Mouse (Mus musculus) liver, embryonic 14.5 days (tissue): ENCODE data around the gene Krtap16-3. TPM values are rescaled to one million over a fixed set of nuclear protein-coding genes. Genes with fewer than 3 reads are reported as not detected.

Experiments
- ATAC-seq: fragments of 200-750 bp; cut with Nextera tagmentation; 2 replicates; pipeline ENCODE4 v1.8.0; 2017; ENCODE audit warnings: moderate number of reproducible peaks, mild to moderate bottlenecking, moderate library complexity; ENCODE audit not compliant: insufficient read depth
- DNase-seq, 3 experiments: peaks; one replicate each; pipeline ENCODE4 v3.0.0-alpha.2; 2012 to 2013; ENCODE audit warnings: low read depth in 3 of 3, low spot score in 3 of 3
- H3K27ac ChIP-seq: fragments of 300-500 bp; sonication (generic); 2 replicates; pipeline ENCODE4 v1.5.1; 2014; ENCODE audit warnings: moderate library complexity, mild to moderate bottlenecking, control low read depth, inconsistent platforms
- H3K27me3 ChIP-seq: fragments of 300-500 bp; sonication (generic); 2 replicates; pipeline ENCODE4 v1.6.1; 2014; ENCODE audit warnings: mild to moderate bottlenecking, low read length, moderate library complexity; ENCODE audit not compliant: control insufficient read depth, insufficient read depth
- H3K36me3 ChIP-seq: fragments of 300-500 bp; sonication (generic); replicated peaks from 2 replicates; pipeline ENCODE4 v1.6.1; 2014; ENCODE audit warnings: low read depth; ENCODE audit not compliant: control insufficient read depth, insufficient read depth
- H3K4me1 ChIP-seq, 2 experiments: fragments of 200-500 bp in 1 of 2; fragments of 300-500 bp in 1 of 2; sonication (generic) in 1 of 2; replicated peaks; 2 replicates each; pipeline ENCODE4 v1.6.1; 2012 to 2014; ENCODE audit warnings: antibody characterized with exemption in 1 of 2, inconsistent platforms in 1 of 2, low read length in 1 of 2; ENCODE audit not compliant: control insufficient read depth in 2 of 2, insufficient read depth in 2 of 2
- H3K4me2 ChIP-seq: fragments of 300-500 bp; sonication (generic); 2 replicates; pipeline ENCODE4 v1.6.1; 2014; ENCODE audit warnings: low read depth, mild to moderate bottlenecking, control low read depth, moderate library complexity
- H3K4me3 ChIP-seq, 2 experiments: fragments of 200-500 bp in 1 of 2; fragments of 300-500 bp in 1 of 2; sonication (generic) in 1 of 2; 2 replicates each; pipeline ENCODE4 v1.5.1; 2012 to 2014; ENCODE audit warnings: low read depth in 2 of 2, low read length in 2 of 2, mild to moderate bottlenecking in 2 of 2, control low read depth in 1 of 2, inconsistent platforms in 1 of 2, moderate library complexity in 1 of 2; ENCODE audit not compliant: insufficient read depth in 1 of 2
- H3K9ac ChIP-seq: fragments of 300-500 bp; sonication (generic); replicated peaks from 2 replicates; pipeline ENCODE4 v1.6.1; 2014; ENCODE audit warnings: mild to moderate bottlenecking, control low read depth, moderate library complexity
- H3K9me3 ChIP-seq: fragments of 300-500 bp; sonication (generic); 2 replicates; pipeline ENCODE4 v1.6.1; 2016; ENCODE audit warnings: low read length, mixed read lengths; ENCODE audit not compliant: control insufficient read depth
- CTCF ChIP-seq: IDR thresholded peaks from 2 replicates; pipeline ENCODE4 v1.5.1; 2016; ENCODE audit warnings: antibody characterized with exemption, low read depth, control low read depth
- EP300 ChIP-seq: IDR thresholded peaks from 2 replicates; pipeline ENCODE4 v1.6.1; 2016; ENCODE audit warnings: antibody characterized with exemption, low read depth
- WGBS: fragments of 180-500 bp; shearing (Covaris S2); extraction: QIAGEN DNeasy Blood & Tissue Kit; methylation state at CpG from one replicate; pipeline ENCODE4 v1.1.7; 2014; ENCODE audit not compliant: insufficient replicate concordance; 5-methylcytosine and 5-hydroxymethylcytosine counted together
- polyA plus RNA-seq, 2 experiments: library from polyadenylated mRNA; depleted of rRNA in 1 of 2; stranded (reverse) in 1 of 2; unstranded in 1 of 2; fragments of >200 nt; fragmentation: Nextera tagmentation in 1 of 2; extraction: Ambion mirVana in 1 of 2; gene quantifications; 2 replicates each; pipeline versions ENCODE4 v1.2.1 to v1.2.3; 2012 to 2014

Gene Krtap16-3
- polyA plus RNA-seq (2012; rRNA removed) (not detected in 2 replicates), polyA plus RNA-seq (2014; fragmentation: Nextera tagmentation; extraction: Ambion mirVana) (not detected in 2 replicates)

DNA sequence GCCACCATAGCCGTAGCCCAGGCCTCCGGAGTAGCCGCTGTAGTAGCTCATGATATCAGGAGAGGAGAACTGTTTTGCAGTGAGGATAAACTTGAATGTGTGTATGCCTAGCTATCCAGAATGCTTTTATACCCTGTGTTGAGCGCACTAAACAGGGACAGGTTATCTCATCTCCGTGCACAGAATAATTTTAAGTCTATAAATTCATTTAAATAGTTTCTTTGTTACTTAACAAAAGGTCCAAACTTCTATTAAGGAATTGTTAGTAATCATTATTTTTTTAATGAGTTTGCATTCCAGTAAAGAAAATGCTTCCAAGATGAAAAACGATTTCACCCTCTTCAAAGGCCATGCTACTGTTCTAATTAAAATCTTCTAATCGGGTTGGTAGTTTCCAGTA lies at the start of gene Krtap16-3:
Gene Krtap16-3 (minus strand): TSS at position 101 of the 400 bp plus-strand sequence.
- Histone ChIP-seq H3K4me2 (no peak within 1 kb of the TSS), H3K4me1 (no peaks in the 10 kb centered on the region), H3K4me3 (no peak within 1 kb of the TSS), H3K27me3 (no peaks in the 10 kb centered on the region), H3K27ac (no peak within 1 kb of the TSS), H3K9me3 (no peaks in the 10 kb centered on the region), H3K36me3 (no peaks in the 10 kb centered on the region), H3K9ac (no peak within 1 kb of the TSS)
- 77% methylated on average over 7 of the region's 7 CpGs for WGBS
- TF ChIP-seq EP300 (no peak), CTCF (no peak)
- DNase-seq = no peak
- no peak for ATAC-seq

DNA sequence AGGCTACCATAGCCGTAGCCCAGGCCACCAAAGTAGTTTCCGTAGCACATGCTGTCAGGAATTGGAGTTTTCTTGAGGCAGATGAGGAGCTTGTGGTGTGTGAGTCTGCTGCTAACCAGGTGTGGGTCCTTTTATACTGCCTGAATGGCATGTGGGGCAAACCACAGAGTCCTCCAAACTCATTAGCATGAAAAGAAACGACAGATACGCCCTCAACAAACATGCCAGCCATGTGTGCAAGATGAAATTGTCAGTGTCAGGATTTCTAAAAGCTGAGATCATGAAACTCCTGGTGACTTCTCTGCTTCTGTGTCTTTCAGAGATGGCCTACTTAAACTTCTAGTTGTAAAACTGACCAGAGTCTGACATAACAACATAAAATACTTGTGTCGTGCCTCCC lies 48.0 kb upstream of the Krtap16-3 start, which contains the start of gene Krtap22-2:
Gene Krtap22-2 (minus strand): TSS at position 101 of the 400 bp plus-strand sequence.
- no peak within 1 kb of the TSS for H3K4me2 ChIP-seq
- WGBS = 60% methylated on average over 5 of the region's 5 CpGs
- ATAC-seq (no peak), DNase-seq (no peak)
- H3K9me3 ChIP-seq = no peaks in the 10 kb centered on the region
- no peaks in the 10 kb centered on the region for H3K36me3 ChIP-seq
- no peak for TF ChIP-seq EP300
- TF ChIP-seq CTCF = no peak
- H3K4me3 ChIP-seq = no peak within 1 kb of the TSS
- no peak within 1 kb of the TSS for H3K27ac ChIP-seq
- H3K4me1 ChIP-seq = no peaks in the 10 kb centered on the region
- no peaks in the 10 kb centered on the region for H3K27me3 ChIP-seq
- no peak within 1 kb of the TSS for H3K9ac ChIP-seq

GRCm38 (mm10) chr16:88941106-88941505 lies 21.6 kb downstream of the Krtap16-3 start:
- TF ChIP-seq EP300 = no peak
- no peak for TF ChIP-seq CTCF
- 67% methylated on average over 6 of the region's 6 CpGs for WGBS
- ATAC-seq (no peak), DNase-seq (no peak)
- no peaks in the 10 kb centered on the region for H3K4me1 ChIP-seq
- no peak overlapping the region for H3K4me3 ChIP-seq
- no peaks in the 10 kb centered on the region for H3K36me3 ChIP-seq
- no peak overlapping the region for H3K4me2 ChIP-seq
- H3K27me3 ChIP-seq = no peaks in the 10 kb centered on the region
- no peaks in the 10 kb centered on the region for H3K9me3 ChIP-seq
- no peak overlapping the region for H3K9ac ChIP-seq
- H3K27ac ChIP-seq = no peak overlapping the region

- TF ChIP-seq EP300 = no peak
- no peak for TF ChIP-seq CTCF
- H3K9me3 ChIP-seq = no peaks in the 10 kb centered on the region
- 56% methylated on average over 7 of the region's 7 CpGs for WGBS
- H3K27me3 ChIP-seq = no peaks in the 10 kb centered on the region
- ATAC-seq = no peak
- H3K4me2 ChIP-seq = no peak overlapping the region
- peak in 1 of 3 experiments; percentile 1 for DNase-seq
- H3K36me3 ChIP-seq = no peaks in the 10 kb centered on the region
- H3K27ac ChIP-seq = no peak overlapping the region
- no peak overlapping the region for H3K4me3 ChIP-seq
- H3K9ac ChIP-seq = no peak overlapping the region
- no peaks in the 10 kb centered on the region for H3K4me1 ChIP-seq
Measured at GRCm38 (mm10) chr16:88938252-88938651, 24.4 kb downstream of the Krtap16-3 start.

DNA sequence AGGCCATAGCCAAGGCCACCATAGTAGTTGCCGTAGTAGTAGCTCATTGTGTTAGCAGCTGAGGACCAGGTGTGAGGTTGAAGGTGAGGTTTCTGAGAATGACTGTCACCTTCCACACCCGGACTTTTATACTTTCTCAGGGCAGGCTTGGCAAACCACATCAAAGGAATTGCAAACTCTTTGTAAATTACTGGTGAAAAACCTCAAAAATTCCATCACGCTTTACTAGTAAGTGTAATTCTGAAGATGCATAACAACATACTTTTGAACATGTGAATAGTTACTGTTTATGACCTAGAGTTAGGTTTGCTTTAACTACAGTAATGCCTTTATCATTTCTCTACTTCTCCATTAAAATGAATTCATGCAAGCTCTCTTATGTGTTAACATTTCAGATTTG lies 30.5 kb downstream of the Krtap16-3 start, which contains the start of gene Krtap19-9b:
Gene Krtap19-9b (minus strand): TSS at position 101 of the 400 bp plus-strand sequence.
- TF ChIP-seq EP300 = no peak
- TF ChIP-seq CTCF = no peak
- DNase-seq = no peak
- 73% methylated on average over 3 of the region's 3 CpGs for WGBS

More for the DNA sequence above, 30.5 kb downstream of the Krtap16-3 start, which contains the start of gene Krtap19-9b:
- no peak within 1 kb of the TSS for H3K4me3 ChIP-seq
- no peak within 1 kb of the TSS for H3K4me2 ChIP-seq
- no peak for ATAC-seq
- no peaks in the 10 kb centered on the region for H3K4me1 ChIP-seq
- no peaks in the 10 kb centered on the region for H3K36me3 ChIP-seq
- H3K27ac ChIP-seq = no peak within 1 kb of the TSS
- H3K9ac ChIP-seq = no peak within 1 kb of the TSS
- no peaks in the 10 kb centered on the region for H3K27me3 ChIP-seq
- H3K9me3 ChIP-seq = no peaks in the 10 kb centered on the region

Other genes with a start within 250 kb of the Krtap16-3 start
- not detected in 2 replicates for gene Krtap13-1, start 234.0 kb downstream of the Krtap16-3 start, polyA plus RNA-seq (2012; rRNA removed)
- not detected in 2 replicates for gene Krtap13-1, start 234.0 kb downstream of the Krtap16-3 start, polyA plus RNA-seq (2014; fragmentation: Nextera tagmentation; extraction: Ambion mirVana)
- not detected in 2 replicates for gene Krtap13, start 211.2 kb downstream of the Krtap16-3 start, polyA plus RNA-seq (2012; rRNA removed)
- gene Krtap13, start 211.2 kb downstream of the Krtap16-3 start, polyA plus RNA-seq (2014; fragmentation: Nextera tagmentation; extraction: Ambion mirVana) = not detected in 2 replicates
- not detected in 2 replicates for gene 2310034C09Rik, start 204.0 kb downstream of the Krtap16-3 start, polyA plus RNA-seq (2012; rRNA removed)
- not detected in 2 replicates for gene 2310034C09Rik, start 204.0 kb downstream of the Krtap16-3 start, polyA plus RNA-seq (2014; fragmentation: Nextera tagmentation; extraction: Ambion mirVana)
- gene 2310057N15Rik, start 188.7 kb downstream of the Krtap16-3 start, polyA plus RNA-seq (2012; rRNA removed) = not detected in 2 replicates
- gene 2310057N15Rik, start 188.7 kb downstream of the Krtap16-3 start, polyA plus RNA-seq (2014; fragmentation: Nextera tagmentation; extraction: Ambion mirVana) = not detected in 2 replicates
- gene Gm5965, start 185.0 kb downstream of the Krtap16-3 start, polyA plus RNA-seq (2012; rRNA removed) = not detected in 2 replicates
- gene Gm5965, start 185.0 kb downstream of the Krtap16-3 start, polyA plus RNA-seq (2014; fragmentation: Nextera tagmentation; extraction: Ambion mirVana) = not detected in 2 replicates
- not detected in 2 replicates for gene Gm20741, start 150.7 kb downstream of the Krtap16-3 start, polyA plus RNA-seq (2012; rRNA removed)
- gene Gm20741, start 150.7 kb downstream of the Krtap16-3 start, polyA plus RNA-seq (2014; fragmentation: Nextera tagmentation; extraction: Ambion mirVana) = not detected in 2 replicates
- not detected in 2 replicates for gene Krtap15, start 142.7 kb downstream of the Krtap16-3 start, polyA plus RNA-seq (2012; rRNA removed)
- gene Krtap15, start 142.7 kb downstream of the Krtap16-3 start, polyA plus RNA-seq (2014; fragmentation: Nextera tagmentation; extraction: Ambion mirVana) = not detected in 2 replicates
- gene Krtap14, start 136.7 kb downstream of the Krtap16-3 start, polyA plus RNA-seq (2012; rRNA removed) = not detected in 2 replicates
- gene Krtap14, start 136.7 kb downstream of the Krtap16-3 start, polyA plus RNA-seq (2014; fragmentation: Nextera tagmentation; extraction: Ambion mirVana) = not detected in 2 replicates
- not detected in 2 replicates for gene Krtap19-1, start 93.5 kb downstream of the Krtap16-3 start, polyA plus RNA-seq (2012; rRNA removed)
- gene Krtap19-1, start 93.5 kb downstream of the Krtap16-3 start, polyA plus RNA-seq (2014; fragmentation: Nextera tagmentation; extraction: Ambion mirVana) = not detected in 2 replicates
- not detected in 2 replicates for gene Krtap19-2, start 88.6 kb downstream of the Krtap16-3 start, polyA plus RNA-seq (2012; rRNA removed)
- gene Krtap19-2, start 88.6 kb downstream of the Krtap16-3 start, polyA plus RNA-seq (2014; fragmentation: Nextera tagmentation; extraction: Ambion mirVana) = not detected in 2 replicates
- gene Krtap19-3, start 84.8 kb downstream of the Krtap16-3 start, polyA plus RNA-seq (2012; rRNA removed) = not detected in 2 replicates
- gene Krtap19-3, start 84.8 kb downstream of the Krtap16-3 start, polyA plus RNA-seq (2014; fragmentation: Nextera tagmentation; extraction: Ambion mirVana) = not detected in 2 replicates
- gene Krtap19-4, start 77.8 kb downstream of the Krtap16-3 start, polyA plus RNA-seq (2012; rRNA removed) = not detected in 2 replicates
- not detected in 2 replicates for gene Krtap19-4, start 77.8 kb downstream of the Krtap16-3 start, polyA plus RNA-seq (2014; fragmentation: Nextera tagmentation; extraction: Ambion mirVana)
- not detected in 2 replicates for gene Krtap19-5, start 66.4 kb downstream of the Krtap16-3 start, polyA plus RNA-seq (2012; rRNA removed)
- gene Krtap19-5, start 66.4 kb downstream of the Krtap16-3 start, polyA plus RNA-seq (2014; fragmentation: Nextera tagmentation; extraction: Ambion mirVana) = not detected in 2 replicates
- not detected in 2 replicates for gene Krtap19-9b, start 30.6 kb downstream of the Krtap16-3 start, polyA plus RNA-seq (2012; rRNA removed)
- gene Krtap19-9b, start 30.6 kb downstream of the Krtap16-3 start, polyA plus RNA-seq (2014; fragmentation: Nextera tagmentation; extraction: Ambion mirVana) = not detected in 2 replicates
- gene Krtap22-2, start 47.9 kb upstream of the Krtap16-3 start, polyA plus RNA-seq (2012; rRNA removed) = not detected in 2 replicates
- gene Krtap22-2, start 47.9 kb upstream of the Krtap16-3 start, polyA plus RNA-seq (2014; fragmentation: Nextera tagmentation; extraction: Ambion mirVana) = not detected in 2 replicates
- not detected in 2 replicates for gene Gm10229, start 52.4 kb upstream of the Krtap16-3 start, polyA plus RNA-seq (2012; rRNA removed)
- gene Gm10229, start 52.4 kb upstream of the Krtap16-3 start, polyA plus RNA-seq (2014; fragmentation: Nextera tagmentation; extraction: Ambion mirVana) = not detected in 2 replicates
- gene Krtap6-1, start 68.8 kb upstream of the Krtap16-3 start, polyA plus RNA-seq (2012; rRNA removed) = not detected in 2 replicates
- gene Krtap6-1, start 68.8 kb upstream of the Krtap16-3 start, polyA plus RNA-seq (2014; fragmentation: Nextera tagmentation; extraction: Ambion mirVana) = not detected in 2 replicates
- not detected in 2 replicates for gene Gm10228, start 78.6 kb upstream of the Krtap16-3 start, polyA plus RNA-seq (2012; rRNA removed)
- not detected in 2 replicates for gene Gm10228, start 78.6 kb upstream of the Krtap16-3 start, polyA plus RNA-seq (2014; fragmentation: Nextera tagmentation; extraction: Ambion mirVana)
- not detected in 2 replicates for gene Krtap6-5, start 85.0 kb upstream of the Krtap16-3 start, polyA plus RNA-seq (2012; rRNA removed)
- not detected in 2 replicates for gene Krtap6-5, start 85.0 kb upstream of the Krtap16-3 start, polyA plus RNA-seq (2014; fragmentation: Nextera tagmentation; extraction: Ambion mirVana)
- not detected in 2 replicates for gene 1110025L11Rik, start 101.1 kb upstream of the Krtap16-3 start, polyA plus RNA-seq (2012; rRNA removed)
- not detected in 2 replicates for gene 1110025L11Rik, start 101.1 kb upstream of the Krtap16-3 start, polyA plus RNA-seq (2014; fragmentation: Nextera tagmentation; extraction: Ambion mirVana)
- not detected in 2 replicates for gene Krtap6-3, start 121.1 kb upstream of the Krtap16-3 start, polyA plus RNA-seq (2012; rRNA removed)
- not detected in 2 replicates for gene Krtap6-3, start 121.1 kb upstream of the Krtap16-3 start, polyA plus RNA-seq (2014; fragmentation: Nextera tagmentation; extraction: Ambion mirVana)
- gene Gm6358, start 178.0 kb upstream of the Krtap16-3 start, polyA plus RNA-seq (2012; rRNA removed) = not detected in 2 replicates
- gene Gm6358, start 178.0 kb upstream of the Krtap16-3 start, polyA plus RNA-seq (2014; fragmentation: Nextera tagmentation; extraction: Ambion mirVana) = not detected in 2 replicates
- not detected in 2 replicates for gene Gm10061, start 188.2 kb upstream of the Krtap16-3 start, polyA plus RNA-seq (2012; rRNA removed)
- not detected in 2 replicates for gene Gm10061, start 188.2 kb upstream of the Krtap16-3 start, polyA plus RNA-seq (2014; fragmentation: Nextera tagmentation; extraction: Ambion mirVana)
- gene Gm9789, start 195.1 kb upstream of the Krtap16-3 start, polyA plus RNA-seq (2012; rRNA removed) = not detected in 2 replicates
- gene Gm9789, start 195.1 kb upstream of the Krtap16-3 start, polyA plus RNA-seq (2014; fragmentation: Nextera tagmentation; extraction: Ambion mirVana) = not detected in 2 replicates
- not detected in 2 replicates for gene Gm7735, start 206.6 kb upstream of the Krtap16-3 start, polyA plus RNA-seq (2012; rRNA removed)
- gene Gm7735, start 206.6 kb upstream of the Krtap16-3 start, polyA plus RNA-seq (2014; fragmentation: Nextera tagmentation; extraction: Ambion mirVana) = not detected in 2 replicates
- not detected in 2 replicates for gene 1110057P08Rik, start 211.9 kb upstream of the Krtap16-3 start, polyA plus RNA-seq (2012; rRNA removed)
- gene 1110057P08Rik, start 211.9 kb upstream of the Krtap16-3 start, polyA plus RNA-seq (2014; fragmentation: Nextera tagmentation; extraction: Ambion mirVana) = not detected in 2 replicates
- not detected in 2 replicates for gene Krtap20-2, start 243.0 kb upstream of the Krtap16-3 start, polyA plus RNA-seq (2012; rRNA removed)
- gene Krtap20-2, start 243.0 kb upstream of the Krtap16-3 start, polyA plus RNA-seq (2014; fragmentation: Nextera tagmentation; extraction: Ambion mirVana) = not detected in 2 replicates